Mouse (Mus musculus) ES-Bruce4 (cell line): ENCODE results near the gene Rcc2. TPM values are rescaled to one million over a fixed set of nuclear protein-coding genes. Genes with fewer than 3 reads are reported as not detected.

Experiments used
- H3K27ac ChIP-seq: 2 replicates; pipeline ENCODE4 v1.5.1; 2012; ENCODE audit warnings: low read length, inconsistent platforms; ENCODE audit not compliant: insufficient read depth
- H3K27me3 ChIP-seq: 2 replicates; pipeline ENCODE4 v1.6.1; 2012; ENCODE audit warnings: mild to moderate bottlenecking, low read length, inconsistent platforms; ENCODE audit not compliant: control insufficient read depth, poor library complexity, insufficient read depth, severe bottlenecking
- H3K36me3 ChIP-seq: 2 replicates; pipeline ENCODE4 v1.6.1; 2012; ENCODE audit warnings: inconsistent platforms, mild to moderate bottlenecking, low read length, moderate library complexity; ENCODE audit not compliant: control insufficient read depth, poor library complexity, insufficient read depth, severe bottlenecking
- H3K4me1 ChIP-seq: one replicate; pipeline ENCODE4 v1.8.1; 2011; ENCODE audit warnings: low read length; ENCODE audit not compliant: control insufficient read depth, insufficient read depth
- H3K4me3 ChIP-seq: 2 replicates; pipeline ENCODE4 v1.5.1; 2011; ENCODE audit warnings: low read depth, mild to moderate bottlenecking, low read length
- H3K9ac ChIP-seq: 2 replicates; pipeline ENCODE4 v1.6.1; 2012; ENCODE audit warnings: low read depth, mild to moderate bottlenecking, inconsistent platforms; ENCODE audit not compliant: poor library complexity, severe bottlenecking
- H3K9me3 ChIP-seq: replicated peaks from 2 replicates; pipeline ENCODE4 v1.6.1; 2012; ENCODE audit warnings: mild to moderate bottlenecking, low read length, inconsistent platforms; ENCODE audit not compliant: control insufficient read depth, poor library complexity, insufficient read depth, severe bottlenecking
- CTCF ChIP-seq: IDR thresholded peaks from one replicate; pipeline ENCODE4 v1.8.1; 2011; ENCODE audit warnings: low read depth, low read length
- EP300 ChIP-seq: IDR thresholded peaks from 2 replicates; pipeline ENCODE4 v1.6.1; 2011; ENCODE audit warnings: low read depth, low read length; ENCODE audit not compliant: insufficient read depth
- POLR2A ChIP-seq: IDR thresholded peaks from one replicate; pipeline ENCODE4 v1.8.1; 2011; ENCODE audit warnings: low read length; ENCODE audit not compliant: insufficient read depth
- polyA plus RNA-seq: library from polyadenylated mRNA; stranded (reverse); fragments of >200 nt; gene quantifications from 2 replicates; pipeline ENCODE4 v1.2.4, GENCODE M21; 2011; ENCODE audit warnings: low read depth; ENCODE audit not compliant: missing spikeins, insufficient read depth, insufficient read length

Rcc2 gene
- polyA plus RNA-seq, 1 experiment, result 227 TPM

DNA sequence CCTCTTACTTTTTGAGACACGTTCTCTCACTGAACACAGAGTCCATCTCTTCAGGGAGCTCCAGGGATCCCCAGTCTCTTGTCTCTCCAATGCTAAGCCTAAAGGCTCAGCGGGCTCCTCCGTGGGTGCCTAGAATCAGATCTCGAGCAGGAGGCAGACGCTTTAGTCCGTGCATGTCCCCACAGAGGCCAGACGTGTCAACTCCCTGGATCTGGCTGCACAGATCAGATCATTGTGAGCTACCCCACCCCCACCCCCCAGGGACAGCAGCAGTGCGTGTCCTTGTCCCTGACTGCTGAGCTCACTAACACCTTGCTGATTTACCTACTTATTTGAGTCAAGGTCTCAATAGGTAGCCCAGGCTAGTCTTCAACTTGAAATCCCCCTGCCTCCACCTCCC, 16.7 kb upstream of the Rcc2 start:
- Histone ChIP-seq H3K4me3 (no peak overlapping the region), H3K27me3 (no peaks in the 10 kb centered on the region), H3K36me3 (no peaks in the 10 kb centered on the region), H3K9me3 (no peaks in the 10 kb centered on the region), H3K4me1 (peaks cover 13% of the 10 kb centered on the region), H3K9ac (no peak overlapping the region), H3K27ac (peak overlapping the region; percentile 38; the same call in 1 of the 2 replicates)
- TF ChIP-seq EP300 (peak; percentile 48; the same call in 1 of the 2 replicates), CTCF (no peak), POLR2A (no peak)

DNA sequence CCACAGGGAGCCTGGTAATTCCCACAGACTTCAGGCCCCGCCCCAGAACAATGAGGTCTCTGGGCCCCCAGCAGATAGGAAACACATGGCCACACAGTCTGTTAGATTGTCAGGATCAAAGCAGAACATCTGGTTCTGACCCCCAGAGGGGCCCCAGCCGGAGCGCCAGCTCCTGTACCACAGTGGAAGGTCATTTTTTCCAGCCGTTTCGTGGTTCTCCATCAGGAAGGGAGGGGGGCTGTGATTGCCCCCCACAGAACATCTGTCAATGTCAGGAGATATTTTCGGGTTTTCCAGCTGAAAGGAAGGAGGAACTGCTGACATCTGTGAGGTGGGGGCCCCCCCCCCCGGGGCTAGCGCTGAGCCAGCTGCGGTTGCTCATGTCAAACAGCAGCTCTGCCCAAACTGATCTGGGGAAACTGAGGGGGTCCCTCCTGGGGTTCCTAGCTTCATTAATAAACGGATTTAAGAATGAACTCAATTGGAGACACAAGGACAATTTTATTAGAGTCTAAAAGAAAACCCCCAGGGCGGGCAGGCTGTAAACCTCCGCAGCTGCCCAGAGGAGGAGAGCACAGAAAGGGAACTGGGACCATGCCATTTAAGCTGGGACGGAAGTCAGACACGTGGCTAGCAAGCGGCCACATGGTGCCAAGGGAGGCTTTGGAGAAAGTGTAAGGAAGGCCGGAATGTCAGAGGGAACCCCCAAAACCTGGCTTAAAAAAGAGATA, 16.0 kb upstream of the Rcc2 start:
- no peaks in the 10 kb centered on the region for H3K36me3 ChIP-seq
- TF ChIP-seq CTCF (no peak), POLR2A (no peak), EP300 (no peak)
- peaks cover 13% of the 10 kb centered on the region for H3K4me1 ChIP-seq
- 0 out of 2 replicates have a peak overlapping the region, but pooled peaks have one; percentile 16 for H3K9ac ChIP-seq
- no peaks in the 10 kb centered on the region for H3K9me3 ChIP-seq
- H3K27me3 ChIP-seq, result no peaks in the 10 kb centered on the region
- no peak overlapping the region for H3K4me3 ChIP-seq
- H3K27ac ChIP-seq, result peak overlapping the region; percentile 38; the same call in 1 of the 2 replicates

- peak; percentile 76 for TF ChIP-seq EP300
- no peak for TF ChIP-seq CTCF
- no peak for TF ChIP-seq POLR2A
- Histone ChIP-seq H3K36me3 (no peaks in the 10 kb centered on the region), H3K4me1 (peaks cover 15% of the 10 kb centered on the region), H3K9ac (0 out of 2 replicates have a peak overlapping the region, but pooled peaks have one; percentile 16), H3K4me3 (no peak overlapping the region), H3K27me3 (no peaks in the 10 kb centered on the region), H3K9me3 (no peaks in the 10 kb centered on the region), H3K27ac (peak overlapping the region; percentile 36; the same call in 1 of the 2 replicates)
Measured at GRCm38 (mm10) chr4:140684881-140685303, 15.4 kb upstream of the Rcc2 start.

DNA sequence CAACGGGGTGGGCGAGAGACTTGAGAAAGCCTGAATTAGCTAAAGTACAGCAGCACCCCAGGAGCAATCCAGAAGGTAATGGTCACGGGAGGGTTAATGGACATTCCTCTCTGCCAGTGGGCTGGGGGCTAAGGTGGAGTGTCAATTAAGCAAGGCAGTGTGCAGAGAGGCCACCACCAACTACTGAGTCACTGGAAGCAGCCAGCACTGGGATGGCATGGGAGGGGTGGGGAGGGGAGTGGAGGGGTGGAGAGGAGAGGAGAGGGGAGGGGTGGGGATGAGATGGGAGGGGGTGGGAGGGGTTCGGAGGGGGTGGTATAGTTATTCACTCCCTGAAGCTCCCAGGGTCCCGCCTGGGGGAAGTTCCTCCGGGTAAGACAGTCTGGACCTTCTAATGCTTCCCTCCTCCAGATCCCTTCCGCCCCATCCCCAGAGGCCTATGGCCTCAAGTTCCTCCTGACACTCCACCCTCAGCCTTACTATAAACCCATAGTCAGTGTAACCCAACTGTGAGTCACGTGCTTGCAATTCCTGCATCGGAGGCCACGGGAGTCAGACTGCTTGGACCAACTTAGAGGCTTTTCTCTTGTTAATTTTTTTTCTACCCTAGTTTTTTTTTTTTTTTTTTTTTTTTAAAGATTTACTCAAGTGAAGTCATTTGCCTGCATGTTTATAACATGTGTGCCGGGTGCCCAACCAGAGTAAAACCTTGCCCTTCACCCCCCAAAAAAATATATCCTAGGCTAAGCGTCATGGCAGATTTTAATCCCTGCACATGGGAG, 12.1 kb upstream of the Rcc2 start:
- no peak overlapping the region for H3K4me3 ChIP-seq
- TF ChIP-seq CTCF (no peak), EP300 (peak; percentile 53; the same call in 1 of the 2 replicates)
- H3K27me3 ChIP-seq, result no peaks in the 10 kb centered on the region
- peak overlapping the region; percentile 46 for H3K9ac ChIP-seq
- H3K36me3 ChIP-seq, result no peaks in the 10 kb centered on the region
- peaks cover 17% of the 10 kb centered on the region for H3K4me1 ChIP-seq
- no peaks in the 10 kb centered on the region for H3K9me3 ChIP-seq
- peak overlapping the region; percentile 95 for H3K27ac ChIP-seq

DNA sequence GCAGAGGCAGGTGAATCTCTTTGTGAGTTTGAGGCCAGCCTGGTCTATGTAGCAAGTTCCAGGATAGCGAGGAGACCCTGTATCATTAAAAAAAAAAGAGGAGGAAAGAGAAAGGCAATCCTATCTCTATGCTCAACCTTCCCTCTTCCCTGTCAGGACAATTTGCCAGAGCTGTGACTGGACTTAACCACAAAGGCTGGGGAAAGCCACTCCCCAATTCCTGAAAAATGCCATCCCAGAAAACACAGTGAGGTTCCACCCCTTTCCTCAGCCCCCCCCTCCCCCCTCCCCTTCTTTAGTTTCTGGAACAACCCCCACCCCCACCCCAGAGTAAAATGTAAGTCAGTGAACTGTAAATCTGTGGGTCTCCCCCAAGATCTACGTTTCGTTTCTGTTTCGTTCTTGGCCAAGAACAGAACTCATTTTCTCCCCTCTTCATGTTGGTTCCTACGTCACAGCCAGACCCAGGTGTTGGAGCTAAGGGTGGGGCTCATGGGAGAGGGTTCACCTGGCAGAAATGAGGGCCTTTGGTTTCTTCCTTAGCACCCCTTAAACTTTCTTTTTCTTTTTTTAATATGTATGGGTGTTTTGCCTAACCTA, 11.4 kb upstream of the Rcc2 start:
- Histone ChIP-seq H3K9me3 (no peaks in the 10 kb centered on the region), H3K9ac (peak overlapping the region; percentile 46), H3K4me1 (peaks cover 13% of the 10 kb centered on the region), H3K36me3 (no peaks in the 10 kb centered on the region), H3K4me3 (no peak overlapping the region), H3K27ac (peak overlapping the region; percentile 95), H3K27me3 (no peaks in the 10 kb centered on the region)
- TF ChIP-seq EP300 (no peak), POLR2A (no peak), CTCF (no peak)
